Mouse (Mus musculus): ENCODE results near the gene Slc22a5.

The Slc22a5 gene
- long read RNA-seq, experiment 1, transcript Slc22a5-201 (10 exons, 3,062 nt) = major isoform, 11 of 16 reads
- long read RNA-seq, experiment 1, partial matches to known transcripts = 2 of 16 reads
- long read RNA-seq, experiment 1, other reads (novel, unspliced or antisense) = 3 of 16 reads
- long read RNA-seq, experiment 2, transcript Slc22a5-201 (10 exons, 3,062 nt) = major isoform, 17 of 31 reads
- long read RNA-seq, experiment 2, partial matches to known transcripts = 7 of 31 reads
- long read RNA-seq, experiment 2, other reads (novel, unspliced or antisense) = 7 of 31 reads

DNA sequence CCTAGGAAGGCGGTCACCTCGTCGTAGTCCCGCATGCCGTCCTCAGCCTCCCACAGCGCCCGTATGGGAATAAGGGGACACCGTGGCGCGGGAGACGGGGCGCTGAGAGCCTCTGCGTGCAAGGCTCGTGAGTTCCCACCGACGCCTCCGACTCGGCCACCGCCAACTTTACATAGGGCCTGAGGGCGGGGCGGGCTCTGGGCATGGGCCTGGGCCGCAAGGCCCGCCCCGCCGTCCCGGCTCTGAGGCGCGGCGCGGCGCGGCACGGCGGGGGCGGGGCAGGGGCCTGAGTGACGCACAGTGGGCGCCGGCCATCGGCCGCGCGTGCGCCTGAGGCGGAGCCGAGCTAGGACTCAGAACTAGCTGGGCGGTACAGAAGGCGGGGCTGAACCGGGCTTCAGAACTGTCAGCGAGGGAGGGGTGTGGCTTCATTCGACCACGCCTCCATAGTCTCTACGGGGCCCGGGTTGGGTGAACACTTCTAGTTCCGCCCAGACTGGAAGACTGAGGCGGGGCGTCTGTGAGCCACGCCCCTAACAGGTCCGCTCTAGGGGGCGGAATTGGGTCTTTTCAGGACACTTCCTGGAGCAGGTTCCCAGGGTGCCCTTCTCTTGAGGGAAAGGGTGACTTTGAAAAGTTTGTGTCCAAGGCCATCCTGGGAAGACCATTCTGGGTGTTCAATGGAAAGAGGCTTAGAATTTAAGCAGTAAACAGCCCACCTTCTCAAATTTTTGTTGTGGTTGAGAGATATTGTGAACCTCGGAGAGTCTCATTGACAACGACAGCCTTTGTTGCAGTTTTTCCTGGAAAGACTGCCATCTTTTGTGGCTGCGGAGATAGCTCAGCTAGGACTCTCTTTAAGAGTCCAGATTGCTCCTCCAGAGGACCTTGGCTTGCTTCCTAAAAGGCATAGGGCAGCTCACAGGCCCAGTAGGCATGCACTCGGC is at the start of gene Slc22a5:
Gene Slc22a5 (minus strand): TSS at position 156 of the 947 bp plus-strand sequence.
- intact Hi-C loops (cut with DNase I) = no loop called here

DNA sequence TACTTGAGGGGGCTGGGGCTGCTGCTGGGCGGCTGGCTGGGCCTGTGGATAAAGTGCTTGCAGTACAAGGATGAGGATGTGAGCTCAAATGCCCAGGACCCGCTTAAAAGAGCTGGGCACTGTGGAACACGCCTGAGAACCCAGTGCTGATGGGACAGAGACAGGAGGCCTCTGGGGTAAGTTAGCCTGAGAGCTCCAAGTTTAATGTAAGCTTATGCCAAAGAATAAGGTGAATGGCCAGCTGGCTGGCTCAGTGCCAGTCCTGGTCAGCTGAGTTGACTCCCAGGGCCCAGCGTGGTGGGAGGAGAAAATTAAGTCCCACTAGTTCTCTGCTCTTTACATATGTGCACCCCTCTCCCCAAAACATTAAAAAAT is 40.5 kb upstream of the Slc22a5 start:
- intact Hi-C loops (cut with DNase I) = loop anchor here (5.0 to 10.0 kb wide), 2 partner anchors 55 to 123 kb away; no protein-coding TSS in a partner anchor

DNA sequence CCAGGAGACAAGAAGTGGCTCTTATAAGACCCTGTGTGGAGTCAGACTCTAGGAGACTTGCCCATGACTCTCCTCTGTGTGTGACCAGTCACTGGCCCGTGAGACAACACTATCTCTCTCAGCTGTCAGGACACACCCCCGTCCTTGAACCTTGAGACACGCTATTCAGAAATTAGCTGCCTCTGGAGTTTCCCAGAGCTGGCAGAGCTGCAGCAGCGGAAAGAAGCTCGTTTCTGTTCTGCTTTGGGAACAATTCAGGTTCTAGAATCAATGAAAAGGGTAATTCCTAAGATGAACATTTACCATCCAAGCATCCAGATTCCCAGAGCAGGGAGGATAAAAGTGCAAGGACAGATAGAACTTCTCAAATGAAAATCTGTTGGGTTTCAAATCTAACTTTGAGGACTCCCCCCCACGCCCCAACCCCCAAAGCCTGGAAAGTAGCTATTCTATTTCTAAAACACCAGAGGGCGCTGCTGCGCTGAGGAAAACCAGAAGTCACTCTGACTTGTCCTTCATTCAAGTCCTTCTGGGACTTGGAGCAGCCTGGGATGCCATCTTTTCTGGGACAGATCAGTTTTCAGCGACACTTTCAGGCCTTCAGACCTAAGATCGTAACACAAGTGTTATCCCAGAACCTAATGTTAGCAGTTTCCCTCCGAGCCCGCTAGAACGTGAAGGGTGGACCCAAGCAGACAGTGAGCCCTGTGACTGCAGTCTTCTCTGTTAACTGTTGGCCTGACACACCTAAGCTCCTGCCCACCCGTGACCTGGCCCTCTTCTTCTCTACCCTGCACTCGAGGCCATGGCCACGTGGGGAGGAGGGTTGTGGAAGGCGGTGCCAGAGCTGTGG is 39.9 kb upstream of the Slc22a5 start:
- intact Hi-C loops (cut with DNase I) = loop anchor here (5.0 to 10.0 kb wide), 2 partner anchors 56 to 123 kb away; no protein-coding TSS in a partner anchor

DNA sequence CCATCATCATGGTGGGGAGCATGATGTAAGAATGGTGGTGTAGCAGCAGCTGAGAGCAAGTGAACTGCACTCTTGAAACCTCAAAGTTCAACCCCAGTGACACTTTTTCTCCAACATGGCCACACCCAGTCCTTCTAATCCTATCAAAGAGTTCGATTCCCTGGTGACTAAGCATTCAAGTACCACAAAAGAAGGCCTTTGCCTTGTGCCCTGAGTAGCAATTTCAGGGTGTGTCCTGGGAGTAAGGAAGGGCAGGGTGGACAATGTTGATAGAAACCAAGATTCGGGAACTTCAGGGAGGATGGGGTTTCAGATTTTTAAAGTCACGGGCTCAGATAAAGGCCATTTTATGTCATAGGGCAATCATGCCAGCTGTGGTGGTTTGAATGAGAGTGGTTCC is 38.3 kb upstream of the Slc22a5 start:
- intact Hi-C loops (cut with DNase I) = loop anchor here (5.0 to 10.0 kb wide), 2 partner anchors 58 to 125 kb away; no protein-coding TSS in a partner anchor

DNA sequence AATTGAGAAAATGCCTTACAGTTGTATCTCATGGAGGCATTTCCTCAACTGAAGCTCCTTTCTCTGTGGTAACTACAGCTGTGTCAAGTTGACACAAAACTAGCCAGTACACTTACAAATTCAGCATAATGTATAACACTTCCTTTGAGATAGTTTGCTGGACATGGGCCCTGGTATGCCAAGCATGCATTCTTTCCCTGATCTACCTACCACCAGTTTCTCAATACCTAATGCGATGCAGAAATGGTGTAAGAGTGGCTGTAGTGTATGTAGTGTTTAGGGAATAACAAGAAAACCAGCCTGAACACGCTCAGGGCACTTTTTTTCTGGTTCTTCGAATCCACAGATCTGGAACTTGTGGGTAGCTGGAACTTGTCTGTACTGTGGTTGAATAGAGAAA is 37.1 kb upstream of the Slc22a5 start:
- intact Hi-C loops (cut with DNase I) = no loop called here

DNA sequence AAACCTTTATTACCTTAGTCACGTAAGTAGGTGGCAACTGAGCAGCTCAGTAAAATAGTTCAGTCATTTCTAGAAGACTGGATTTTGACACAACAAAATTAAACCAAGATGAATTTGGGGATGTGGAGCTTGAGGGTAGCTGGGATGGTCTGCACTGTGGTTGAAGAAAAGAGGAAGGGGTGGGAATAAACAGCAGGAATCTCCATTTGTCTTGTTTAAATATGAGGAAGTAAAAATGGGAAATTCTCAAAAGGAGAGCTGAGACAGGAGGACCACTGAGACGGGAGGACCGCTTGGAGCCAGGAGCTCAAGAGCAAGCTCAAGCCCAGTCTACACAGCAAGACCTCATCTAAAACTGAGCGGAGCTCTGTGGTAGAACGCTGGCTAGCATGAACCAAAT is 34.8 kb upstream of the Slc22a5 start:
- intact Hi-C loops (cut with DNase I) = no loop called here

DNA sequence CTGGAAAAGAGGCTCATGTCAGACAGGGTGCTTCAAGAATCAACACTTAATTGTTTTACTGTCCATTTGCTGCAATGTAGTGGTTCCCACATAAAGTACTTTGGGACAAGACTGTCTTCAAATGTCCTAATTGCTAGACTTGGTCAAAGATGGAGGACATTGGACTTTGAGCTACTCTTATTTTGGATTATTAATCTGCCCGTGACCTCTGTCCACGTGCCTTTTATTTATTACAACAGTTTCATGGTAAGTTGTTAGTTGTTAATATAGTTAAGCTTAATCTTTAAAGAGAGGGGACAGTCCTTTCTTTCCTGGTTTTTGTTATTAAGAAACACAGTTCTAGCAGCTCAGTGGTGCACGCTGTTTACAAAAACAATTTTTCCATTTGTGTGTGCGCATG is 27.4 kb upstream of the Slc22a5 start:
- intact Hi-C loops (cut with DNase I) = no loop called here

DNA sequence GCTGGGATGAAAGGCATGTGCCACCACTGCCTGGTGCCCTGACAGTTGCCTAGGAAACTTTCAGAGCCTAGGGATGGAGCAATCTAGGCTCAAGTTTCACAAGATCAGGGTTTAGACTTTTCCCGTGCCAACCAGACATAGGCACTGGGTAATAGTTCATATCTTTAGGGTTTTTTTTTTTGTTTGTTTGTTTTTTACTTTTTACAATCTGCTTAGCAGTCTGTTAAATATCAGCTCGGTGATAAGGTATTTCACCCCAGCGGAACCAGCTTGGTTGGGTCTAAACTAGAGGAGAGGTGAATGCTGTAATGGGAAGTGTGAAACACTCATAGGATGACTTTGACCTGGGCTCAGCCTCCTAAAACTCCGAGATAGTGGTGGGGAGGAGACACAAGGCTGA is 19.6 kb upstream of the Slc22a5 start:
- intact Hi-C loops (cut with DNase I) = no loop called here

DNA sequence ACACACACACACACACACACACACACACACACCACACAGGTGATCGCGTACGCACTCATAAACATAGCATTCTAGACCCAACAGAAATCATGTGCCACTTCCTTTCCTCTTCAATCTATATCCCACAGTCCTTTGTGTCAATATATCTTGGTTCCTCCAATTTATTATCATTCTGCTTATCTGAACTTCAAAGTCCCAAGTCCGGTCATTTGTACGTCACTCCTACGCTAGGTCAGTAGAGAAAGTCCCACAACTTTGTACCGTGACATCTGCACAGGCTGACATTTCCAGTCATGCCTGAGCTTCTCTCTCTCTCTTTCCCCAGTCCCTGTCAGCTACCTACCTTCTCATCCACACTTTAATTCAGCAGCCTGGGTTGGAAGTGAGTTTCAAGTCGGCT is 17.2 kb upstream of the Slc22a5 start:
- intact Hi-C loops (cut with DNase I) = no loop called here

DNA sequence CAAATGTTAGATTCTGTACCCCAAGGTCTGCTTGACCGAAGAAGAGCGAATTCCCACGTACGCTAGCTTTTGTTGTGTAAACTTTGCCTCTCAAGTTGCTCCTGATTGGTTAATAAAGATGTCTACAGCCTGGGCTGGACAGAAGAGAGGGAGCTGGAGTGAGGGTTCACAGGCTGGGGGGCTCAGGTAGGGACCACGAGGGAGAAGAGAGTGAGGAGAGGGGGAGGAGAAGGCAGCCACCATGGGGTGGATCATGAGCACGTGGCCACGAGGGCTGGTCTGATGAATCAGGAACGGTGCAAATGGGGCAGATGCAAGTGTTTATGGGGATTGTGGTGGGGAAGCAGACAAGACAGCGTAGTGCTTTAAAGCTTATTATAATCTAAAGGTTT is 13.1 kb upstream of the Slc22a5 start:
- intact Hi-C loops (cut with DNase I) = no loop called here

DNA sequence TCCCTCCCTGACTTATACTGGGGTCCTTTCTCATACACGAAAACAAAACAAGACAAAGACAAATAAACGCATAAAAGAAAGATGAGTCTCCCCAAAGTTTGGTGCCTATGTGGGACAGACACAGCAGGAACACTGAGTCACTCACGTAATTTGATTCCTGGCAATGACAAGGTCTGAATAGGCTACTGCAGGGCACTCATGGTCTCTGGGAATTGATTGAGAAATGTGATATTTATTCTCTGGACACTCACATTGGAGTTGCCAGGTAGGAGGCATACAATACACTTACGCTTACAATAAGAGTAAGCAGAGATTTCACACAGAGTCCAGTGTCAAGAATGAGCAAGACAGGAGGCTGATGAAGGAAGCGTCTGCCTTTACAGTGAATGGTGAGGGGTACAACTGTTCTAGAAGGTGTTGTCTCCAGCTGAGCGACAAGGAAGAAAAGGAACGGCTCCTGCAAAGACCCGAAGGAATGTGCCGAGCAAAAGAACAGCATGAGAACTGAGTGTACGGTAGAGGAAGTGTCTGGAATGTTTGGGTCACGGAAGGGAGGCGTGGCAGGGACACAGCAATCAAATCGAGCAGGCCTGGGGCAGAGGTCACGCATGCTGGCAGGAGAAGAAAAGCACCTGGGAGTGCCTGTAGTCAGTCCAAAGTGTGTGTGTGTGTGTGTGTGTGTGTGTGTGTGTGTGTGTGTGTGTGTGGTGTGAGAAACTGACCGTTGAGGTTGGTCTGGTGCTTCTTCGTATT is 12.5 kb upstream of the Slc22a5 start:
- intact Hi-C loops (cut with DNase I) = no loop called here

DNA sequence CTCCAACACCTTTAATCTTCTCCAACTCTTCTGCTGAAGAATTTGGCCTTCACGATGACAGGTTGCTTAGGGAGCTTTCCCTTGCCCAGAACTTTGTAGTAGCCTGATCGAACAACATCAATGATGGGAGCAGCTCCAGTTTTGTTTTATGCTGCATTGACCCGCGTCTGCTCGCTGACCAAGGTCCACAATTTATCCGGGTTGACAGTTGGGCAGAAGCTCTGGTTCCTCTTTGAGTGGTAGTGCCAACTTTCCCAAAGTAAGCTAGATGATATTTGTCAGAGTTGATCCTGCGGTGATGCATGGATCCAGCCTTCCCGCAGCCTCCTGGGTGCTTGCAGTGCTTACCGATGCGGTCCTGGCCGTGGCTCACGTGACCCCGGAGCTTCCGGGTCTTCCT is 11.3 kb upstream of the Slc22a5 start:
- intact Hi-C loops (cut with DNase I) = no loop called here

DNA sequence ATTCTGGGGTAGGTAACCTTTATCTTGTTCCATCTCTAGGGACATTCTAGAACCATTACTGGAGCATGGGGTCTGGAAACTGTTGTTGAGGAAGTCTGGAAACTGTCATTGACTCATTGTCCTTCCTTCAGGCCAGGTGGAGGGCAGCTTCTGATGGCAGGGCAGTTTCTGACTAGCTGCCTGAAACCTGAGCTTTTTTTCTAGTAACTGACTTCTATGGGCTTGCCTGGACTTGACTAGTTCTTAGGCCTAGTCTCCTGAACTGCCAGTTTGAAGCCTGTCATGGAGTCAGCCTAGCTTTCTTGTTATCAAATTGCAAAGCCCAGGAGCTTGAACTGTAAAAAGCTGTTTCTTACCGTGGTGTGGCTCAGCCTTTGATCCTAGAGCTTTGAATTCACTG is 9.5 kb upstream of the Slc22a5 start:
- intact Hi-C loops (cut with DNase I) = no loop called here

DNA sequence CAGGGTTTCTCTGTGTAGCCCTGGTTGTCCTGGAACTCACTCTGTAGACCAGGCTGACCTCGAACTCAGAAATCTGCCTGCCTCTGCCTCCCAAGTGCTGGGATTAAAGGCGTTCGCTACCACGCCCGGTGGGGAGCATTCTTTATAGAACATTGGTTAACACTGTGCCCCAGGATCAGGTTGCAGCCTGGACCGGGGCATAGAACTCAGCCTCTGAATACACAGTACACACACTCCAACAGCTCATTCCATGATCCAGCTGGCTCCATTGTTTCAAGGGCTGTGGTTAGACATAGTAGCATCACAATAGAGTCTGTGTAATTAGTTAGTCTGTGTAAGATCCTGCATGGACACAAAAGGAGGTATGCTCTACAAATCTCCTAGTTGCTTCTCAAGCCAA is 8.5 kb upstream of the Slc22a5 start:
- intact Hi-C loops (cut with DNase I) = no loop called here

DNA sequence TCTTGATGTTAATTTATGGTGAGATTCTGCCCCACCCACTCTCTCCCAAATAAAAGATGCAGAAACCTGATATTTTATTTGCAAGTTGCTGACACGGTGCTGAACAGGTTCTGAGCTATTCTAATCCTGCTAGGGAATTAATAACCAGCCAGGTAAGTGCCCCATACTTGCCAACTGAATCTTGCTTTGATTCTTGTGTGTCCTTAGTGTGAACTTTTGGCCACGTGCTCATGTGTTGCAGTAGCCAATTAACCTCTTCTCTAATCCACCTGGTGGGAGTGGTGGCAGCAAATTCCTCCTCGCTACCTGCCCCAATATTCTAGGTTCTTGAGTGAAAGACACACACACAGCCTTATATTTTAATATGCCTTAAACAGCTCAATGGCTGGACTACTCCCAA is 7.5 kb upstream of the Slc22a5 start:
- intact Hi-C loops (cut with DNase I) = no loop called here

DNA sequence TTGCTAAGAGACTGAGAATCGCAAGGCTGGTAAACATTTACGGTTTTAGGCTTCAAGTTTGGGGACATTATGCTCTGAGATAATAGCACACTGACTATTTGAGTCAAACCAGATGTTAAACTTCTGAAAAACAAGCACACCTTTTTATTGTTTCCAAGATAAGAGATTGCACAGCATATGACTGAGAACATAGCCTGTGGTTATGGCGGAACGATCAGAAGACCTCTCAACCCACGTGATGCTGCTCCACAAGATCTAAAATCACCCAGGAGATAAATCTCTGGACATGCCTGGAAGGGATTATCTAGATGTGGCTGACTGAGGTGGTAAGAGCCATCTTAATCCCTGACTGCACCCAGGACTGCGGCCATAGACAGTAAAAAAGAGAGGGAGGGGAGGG is 5.5 kb upstream of the Slc22a5 start:
- intact Hi-C loops (cut with DNase I) = no loop called here

DNA sequence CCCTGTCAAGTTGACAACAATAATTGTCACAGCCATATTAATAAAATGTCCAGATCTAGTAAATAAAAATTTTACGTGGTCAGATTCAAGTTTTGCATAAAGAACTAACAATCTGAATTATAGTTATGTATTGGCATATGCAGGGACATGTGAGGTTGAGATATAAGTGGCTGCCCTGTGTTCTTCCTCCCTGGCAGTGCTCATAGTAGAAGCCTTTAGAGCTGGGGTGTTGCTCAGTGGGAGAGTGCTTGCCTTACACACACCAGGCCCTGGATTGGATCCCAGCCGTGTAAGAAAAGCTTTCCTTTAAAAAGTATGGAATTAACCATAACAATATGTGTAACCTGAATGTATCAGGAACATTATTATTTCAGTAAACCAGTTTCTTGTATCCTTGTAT is 2.0 kb upstream of the Slc22a5 start:
- intact Hi-C loops (cut with DNase I) = no loop called here

DNA sequence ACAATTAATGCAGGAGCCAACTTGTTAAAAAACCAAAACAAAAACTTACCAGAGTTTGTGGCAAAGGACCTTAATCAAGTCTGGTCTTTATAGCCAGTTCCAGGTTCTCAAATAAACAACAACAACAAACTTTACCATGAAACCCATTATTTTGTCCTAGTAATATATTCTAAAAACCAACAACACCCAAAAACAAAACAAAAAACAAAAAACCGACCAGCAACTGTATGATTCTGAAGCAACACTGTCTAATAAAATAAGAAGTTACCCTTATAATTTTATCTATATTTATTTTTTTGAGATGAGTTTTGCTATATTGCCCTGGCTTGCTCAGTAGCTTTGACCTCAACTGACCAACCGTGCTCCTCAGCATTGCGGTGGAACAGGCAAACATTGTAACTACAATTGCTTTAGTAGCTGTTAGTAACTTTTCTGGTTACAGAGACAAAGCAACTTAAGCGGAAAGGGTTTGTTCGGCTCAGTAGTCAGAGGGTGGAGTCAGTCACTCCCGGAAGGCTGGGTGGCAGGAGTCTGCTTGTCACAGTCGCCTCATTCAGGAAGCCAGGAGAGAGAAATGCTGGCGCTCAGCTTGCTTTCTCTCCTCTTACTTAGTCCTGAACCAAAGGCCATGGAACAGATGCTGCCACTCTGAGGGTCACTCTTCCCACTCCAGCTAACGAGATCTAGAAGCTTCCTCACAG is 1.4 kb upstream of the Slc22a5 start:
- intact Hi-C loops (cut with DNase I) = no loop called here

DNA sequence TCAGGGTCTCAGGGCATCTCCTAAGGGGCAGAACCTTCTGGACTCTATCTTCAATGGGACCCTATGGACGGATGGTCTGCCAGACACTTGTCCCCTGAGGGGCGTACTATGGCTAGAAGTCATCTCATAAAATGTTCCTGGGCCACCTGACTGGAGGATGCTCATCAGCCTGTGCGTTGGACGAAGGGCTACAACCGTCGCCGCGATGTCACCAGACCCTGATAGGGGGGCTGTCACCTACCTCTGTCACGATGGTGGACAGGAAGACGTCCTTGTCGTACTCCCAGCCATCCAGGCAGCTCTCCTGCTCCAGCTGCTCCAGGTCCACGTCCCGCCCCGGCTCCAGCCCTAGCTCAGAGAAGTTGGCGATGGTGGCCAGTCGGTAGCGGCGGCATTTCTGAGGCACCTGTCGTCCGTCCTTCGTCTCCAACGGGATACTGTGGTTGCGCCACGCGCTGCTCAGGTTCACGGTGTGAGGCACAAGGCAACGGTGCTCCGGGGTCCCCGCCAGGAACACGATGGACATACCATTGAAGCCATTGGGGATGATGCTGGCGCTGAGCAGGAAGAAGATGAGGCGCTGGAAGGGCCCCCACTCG is 455 bp downstream of the Slc22a5 start:
- intact Hi-C loops (cut with DNase I) = no loop called here

DNA sequence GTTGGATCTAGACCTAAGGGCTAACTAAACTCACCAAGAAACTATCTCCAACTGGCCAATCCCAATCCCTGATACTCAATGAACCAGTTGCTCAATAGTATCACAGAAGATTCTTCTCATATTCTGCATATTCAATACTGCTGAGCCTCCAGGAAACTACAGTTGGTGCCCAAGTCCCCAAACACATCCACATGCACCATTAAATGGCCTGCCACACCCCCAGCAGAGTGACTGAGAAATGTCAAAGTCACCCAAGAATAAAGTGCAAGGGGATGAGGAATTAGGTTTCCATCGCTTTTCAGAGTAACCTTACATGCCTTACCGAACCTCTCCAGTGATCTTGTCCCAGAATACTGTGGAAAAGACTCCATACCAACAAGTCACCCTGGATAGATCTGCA is 1.2 kb downstream of the Slc22a5 start:
- intact Hi-C loops (cut with DNase I) = no loop called here

Data from adrenal gland (tissue).